Mouse (Mus musculus): Measurements from ENCODE around the gene Tppp3. TPM values are rescaled to one million over a fixed set of nuclear protein-coding genes. Genes with fewer than 3 reads are reported as not detected.

Gene Tppp3
- total RNA-seq, 1 experiment: 17.3 TPM

- H3K36me3 ChIP-seq (ENCODE audit: control insufficient read depth, insufficient read depth, low read length, poor library complexity, severe bottlenecking): no peaks in the 10 kb centered on the region
- peaks cover 7 to 30% of the 10 kb centered on the region in 2 experiments for H3K4me1 ChIP-seq (ENCODE audit: control insufficient read depth in 2 of 2, insufficient read depth in 2 of 2, low read length in 2 of 2, poor library complexity in 1 of 2)
- DNase-seq (ENCODE audit: low read depth, low spot score): no peak
- H3K9ac ChIP-seq (ENCODE audit: insufficient read depth, low read depth, low read length, poor library complexity, severe bottlenecking): no peak overlapping the region
- no peaks in the 10 kb centered on the region for H3K9me3 ChIP-seq (ENCODE audit: control insufficient read depth, insufficient read depth, low read depth, low read length)
- TF ChIP-seq MAFK (IDR thresholded peaks at IDR 0.05; ENCODE audit: insufficient read depth, low read depth, low read length) (no peak), ZC3H11A (IDR thresholded peaks at IDR 0.05; ENCODE audit: borderline replicate concordance, low read depth, low read length) (no peak), ZNF384 (IDR thresholded peaks at IDR 0.05; ENCODE audit: low read depth, low read length) (no peak), CHD2 (IDR thresholded peaks at IDR 0.05; ENCODE audit: low read depth, low read length) (no peak), HCFC1 (IDR thresholded peaks at IDR 0.05; ENCODE audit: borderline replicate concordance, insufficient read depth, low read length) (no peak)
- H3K4me3 ChIP-seq (ENCODE audit: insufficient read depth in 1 of 2, low read depth in 1 of 2, low read length in 2 of 2, poor library complexity in 1 of 2, severe bottlenecking in 1 of 2): no peak overlapping the region
- H3K27ac ChIP-seq (ENCODE audit: insufficient read depth, low read depth, low read length, poor library complexity, severe bottlenecking): no peak overlapping the region
- in situ Hi-C loops (cut with MboI; ENCODE audit: low sequenced_read_pairs in 2 of 2, unreplicated experiment in 2 of 2): no loop called here
Observed at GRCm38 (mm10) chr8:105469041-105469695, 2.2 kb downstream of the Tppp3 start.

- H3K4me1 ChIP-seq (ENCODE audit: control insufficient read depth in 2 of 2, insufficient read depth in 2 of 2, low read length in 2 of 2, poor library complexity in 1 of 2): peaks cover 5 to 28% of the 10 kb centered on the region in 2 experiments
- no peak for DNase-seq (ENCODE audit: low read depth, low spot score)
- in situ Hi-C loops (cut with MboI; ENCODE audit: low sequenced_read_pairs in 2 of 2, unreplicated experiment in 2 of 2): no loop called here
Observed at GRCm38 (mm10) chr8:105468002-105468720, 3.2 kb downstream of the Tppp3 start.

GRCm38 (mm10) chr8:105467396-105467985, 3.8 kb downstream of the Tppp3 start:
- no peak for DNase-seq (ENCODE audit: low read depth, low spot score)
- Histone ChIP-seq H3K4me3 (ENCODE audit: insufficient read depth in 1 of 2, low read depth in 1 of 2, low read length in 2 of 2, poor library complexity in 1 of 2, severe bottlenecking in 1 of 2) (no peak overlapping the region), H3K9me3 (ENCODE audit: control insufficient read depth, insufficient read depth, low read depth, low read length) (no peaks in the 10 kb centered on the region), H3K4me1 (ENCODE audit: control insufficient read depth in 2 of 2, insufficient read depth in 2 of 2, low read length in 2 of 2, poor library complexity in 1 of 2) (peaks cover 5 to 25% of the 10 kb centered on the region in 2 experiments), H3K9ac (ENCODE audit: insufficient read depth, low read depth, low read length, poor library complexity, severe bottlenecking) (no peak overlapping the region), H3K27ac (ENCODE audit: insufficient read depth, low read depth, low read length, poor library complexity, severe bottlenecking) (no peak overlapping the region), H3K36me3 (ENCODE audit: control insufficient read depth, insufficient read depth, low read length, poor library complexity, severe bottlenecking) (no peaks in the 10 kb centered on the region)
- in situ Hi-C loops (cut with MboI; ENCODE audit: low sequenced_read_pairs in 2 of 2, unreplicated experiment in 2 of 2): no loop called here
- TF ChIP-seq MAFK (IDR thresholded peaks at IDR 0.05; ENCODE audit: insufficient read depth, low read depth, low read length) (no peak), CHD2 (IDR thresholded peaks at IDR 0.05; ENCODE audit: low read depth, low read length) (no peak), ZC3H11A (IDR thresholded peaks at IDR 0.05; ENCODE audit: borderline replicate concordance, low read depth, low read length) (no peak), ZNF384 (IDR thresholded peaks at IDR 0.05; ENCODE audit: low read depth, low read length) (no peak), HCFC1 (IDR thresholded peaks at IDR 0.05; ENCODE audit: borderline replicate concordance, insufficient read depth, low read length) (no peak)

More at GRCm38 (mm10) chr8:105468002-105468720, 3.2 kb downstream of the Tppp3 start:
- Histone ChIP-seq H3K4me3 (ENCODE audit: insufficient read depth in 1 of 2, low read depth in 1 of 2, low read length in 2 of 2, poor library complexity in 1 of 2, severe bottlenecking in 1 of 2) (no peak overlapping the region), H3K36me3 (ENCODE audit: control insufficient read depth, insufficient read depth, low read length, poor library complexity, severe bottlenecking) (no peaks in the 10 kb centered on the region), H3K27ac (ENCODE audit: insufficient read depth, low read depth, low read length, poor library complexity, severe bottlenecking) (no peak overlapping the region), H3K9ac (ENCODE audit: insufficient read depth, low read depth, low read length, poor library complexity, severe bottlenecking) (no peak overlapping the region), H3K9me3 (ENCODE audit: control insufficient read depth, insufficient read depth, low read depth, low read length) (no peaks in the 10 kb centered on the region)
- no peak for TF ChIP-seq CHD2 (IDR thresholded peaks at IDR 0.05; ENCODE audit: low read depth, low read length)
- TF ChIP-seq MAFK (IDR thresholded peaks at IDR 0.05; ENCODE audit: insufficient read depth, low read depth, low read length): no peak
- no peak for TF ChIP-seq HCFC1 (IDR thresholded peaks at IDR 0.05; ENCODE audit: borderline replicate concordance, insufficient read depth, low read length)
- no peak for TF ChIP-seq ZNF384 (IDR thresholded peaks at IDR 0.05; ENCODE audit: low read depth, low read length)
- TF ChIP-seq ZC3H11A (IDR thresholded peaks at IDR 0.05; ENCODE audit: borderline replicate concordance, low read depth, low read length): no peak

GRCm38 (mm10) chr8:105466700-105467291, 4.5 kb downstream of the Tppp3 start:
- no peak for DNase-seq (ENCODE audit: low read depth, low spot score)
- Histone ChIP-seq H3K27ac (ENCODE audit: insufficient read depth, low read depth, low read length, poor library complexity, severe bottlenecking) (no peak overlapping the region), H3K4me3 (ENCODE audit: insufficient read depth in 1 of 2, low read depth in 1 of 2, low read length in 2 of 2, poor library complexity in 1 of 2, severe bottlenecking in 1 of 2) (no peak overlapping the region), H3K9ac (ENCODE audit: insufficient read depth, low read depth, low read length, poor library complexity, severe bottlenecking) (no peak overlapping the region), H3K9me3 (ENCODE audit: control insufficient read depth, insufficient read depth, low read depth, low read length) (no peaks in the 10 kb centered on the region), H3K4me1 (ENCODE audit: control insufficient read depth in 2 of 2, insufficient read depth in 2 of 2, low read length in 2 of 2, poor library complexity in 1 of 2) (peaks cover 2 to 23% of the 10 kb centered on the region in 2 experiments; a peak in 3 of 4 replicates), H3K36me3 (ENCODE audit: control insufficient read depth, insufficient read depth, low read length, poor library complexity, severe bottlenecking) (no peaks in the 10 kb centered on the region)
- TF ChIP-seq MAFK (IDR thresholded peaks at IDR 0.05; ENCODE audit: insufficient read depth, low read depth, low read length) (no peak), CHD2 (IDR thresholded peaks at IDR 0.05; ENCODE audit: low read depth, low read length) (no peak), ZC3H11A (IDR thresholded peaks at IDR 0.05; ENCODE audit: borderline replicate concordance, low read depth, low read length) (no peak), HCFC1 (IDR thresholded peaks at IDR 0.05; ENCODE audit: borderline replicate concordance, insufficient read depth, low read length) (no peak), ZNF384 (IDR thresholded peaks at IDR 0.05; ENCODE audit: low read depth, low read length) (no peak)
- in situ Hi-C loops (cut with MboI; ENCODE audit: low sequenced_read_pairs in 2 of 2, unreplicated experiment in 2 of 2): no loop called here

Data from ES-E14 (cell line).